In genomic region chr3:107953906-107954305, GRCm38 (mm10) we compare ENCODE assay signal across 17 mouse cellular contexts. TPM values are rescaled to one million over a fixed set of nuclear protein-coding genes. Genes with fewer than 3 reads are reported as not detected.
DNase-seq lines count a peak whose midpoint lies in the region; ATAC-seq lines count a peak whose summit lies in the region.
"Had no signal": no experiment of that assay in that cellular context is flagged by ENCODE, and none has a peak within 500 bp of the region (broad histone marks: within the 10 kb centered on the region; RNA-seq: fewer than 3 reads in every experiment).

No protein-coding gene starts in this region.

- no peak overlapping the region for H3K4me2 ChIP-seq in hindbrain, embryonic 15.5 days
- H3K4me2 ChIP-seq in midbrain, embryonic 13.5 days (replicated peaks), result no peak overlapping the region
- no peak overlapping the region for H3K4me2 ChIP-seq in midbrain, embryonic 15.5 days
- no peak overlapping the region for H3K4me2 ChIP-seq in intestine, embryonic 16.5 days (ENCODE audit: low read depth, low read length)
- H3K4me2 ChIP-seq: limb, embryonic 12.5 days had no signal

- H3K4me1 ChIP-seq in hindbrain, embryonic 15.5 days (replicated peaks), result no peaks in the 10 kb centered on the region
- H3K4me1 ChIP-seq in hindbrain, embryonic 10.5 days (replicated peaks), result peaks cover 8% of the 10 kb centered on the region; the same call in 1 of the 2 replicates
- no peaks in the 10 kb centered on the region for H3K4me1 ChIP-seq in midbrain, embryonic 13.5 days (replicated peaks)
- no peaks in the 10 kb centered on the region for H3K4me1 ChIP-seq in midbrain, embryonic 15.5 days
- H3K4me1 ChIP-seq in intestine, embryonic 16.5 days (ENCODE audit: control insufficient read depth, insufficient read depth, low read length), result peaks cover 5% of the 10 kb centered on the region; the same call in 1 of the 2 replicates
- H3K4me1 ChIP-seq: limb, embryonic 12.5 days had no signal

- H3K4me3 ChIP-seq in hindbrain, embryonic 15.5 days, result no peak overlapping the region
- no peak overlapping the region for H3K4me3 ChIP-seq in hindbrain, embryonic 10.5 days
- no peak overlapping the region for H3K4me3 ChIP-seq in midbrain, embryonic 13.5 days (replicated peaks)
- no peak overlapping the region for H3K4me3 ChIP-seq in midbrain, embryonic 15.5 days
- H3K4me3 ChIP-seq in intestine, embryonic 16.5 days (ENCODE audit: low read length), result no peak overlapping the region
- H3K4me3 ChIP-seq: limb, embryonic 12.5 days had no signal

- no peaks in the 10 kb centered on the region for H3K9me3 ChIP-seq in hindbrain, embryonic 15.5 days
- no peaks in the 10 kb centered on the region for H3K9me3 ChIP-seq in hindbrain, embryonic 10.5 days
- H3K9me3 ChIP-seq in midbrain, embryonic 13.5 days, result no peaks in the 10 kb centered on the region
- no peaks in the 10 kb centered on the region for H3K9me3 ChIP-seq in midbrain, embryonic 15.5 days
- no peaks in the 10 kb centered on the region for H3K9me3 ChIP-seq in intestine, embryonic 16.5 days (ENCODE audit: control insufficient read depth, low read length)
- H3K9me3 ChIP-seq: limb, embryonic 12.5 days had no signal

- no peaks in the 10 kb centered on the region for H3K27me3 ChIP-seq in hindbrain, embryonic 15.5 days
- no peaks in the 10 kb centered on the region for H3K27me3 ChIP-seq in hindbrain, embryonic 10.5 days (ENCODE audit: insufficient read depth, poor library complexity, severe bottlenecking)
- no peaks in the 10 kb centered on the region for H3K27me3 ChIP-seq in midbrain, embryonic 13.5 days
- H3K27me3 ChIP-seq in midbrain, embryonic 15.5 days (replicated peaks), result no peaks in the 10 kb centered on the region
- no peaks in the 10 kb centered on the region for H3K27me3 ChIP-seq in intestine, embryonic 16.5 days (replicated peaks; ENCODE audit: control insufficient read depth, insufficient read depth, low read length)
- H3K27me3 ChIP-seq: CH12.LX; limb, embryonic 12.5 days had no signal

- 77% methylated on average over 5 of the region's 5 CpGs for WGBS in hindbrain, embryonic 15.5 days
- 87% methylated on average over 5 of the region's 5 CpGs for WGBS in hindbrain, embryonic 10.5 days
- WGBS in midbrain, embryonic 13.5 days, result 88% methylated on average over 5 of the region's 5 CpGs
- 82% methylated on average over 5 of the region's 5 CpGs for WGBS in midbrain, embryonic 15.5 days
- WGBS in intestine, embryonic 16.5 days, result 80% methylated on average over 5 of the region's 5 CpGs

- 0 out of 2 replicates have a peak overlapping the region, but pooled peaks have one; percentile 8 for H3K27ac ChIP-seq in hindbrain, embryonic 15.5 days (replicated peaks)
- H3K27ac ChIP-seq in hindbrain, embryonic 10.5 days, result no peak overlapping the region
- H3K27ac ChIP-seq in midbrain, embryonic 13.5 days, result no peak overlapping the region
- no peak overlapping the region for H3K27ac ChIP-seq in midbrain, embryonic 15.5 days
- H3K27ac ChIP-seq in intestine, embryonic 16.5 days (ENCODE audit: low read length), result no peak overlapping the region
- H3K27ac ChIP-seq: limb, embryonic 12.5 days; liver, embryonic 14.5 days had no signal

- peak; percentile 82 for DNase-seq in adrenal gland, adult 2 months
- no peak for DNase-seq in adrenal gland, adult 18-20 months (ENCODE audit: low spot score in 2 of 2)
- no peak for DNase-seq in hindbrain, embryonic 10.5 days (ENCODE audit: low spot score)
- DNase-seq in gastrocnemius, adult 18-20 months (ENCODE audit: low spot score), result no peak

- no peaks in the 10 kb centered on the region for H3K36me3 ChIP-seq in hindbrain, embryonic 15.5 days
- no peaks in the 10 kb centered on the region for H3K36me3 ChIP-seq in hindbrain, embryonic 10.5 days
- H3K36me3 ChIP-seq in midbrain, embryonic 13.5 days, result no peaks in the 10 kb centered on the region
- H3K36me3 ChIP-seq in midbrain, embryonic 15.5 days (replicated peaks), result no peaks in the 10 kb centered on the region
- no peaks in the 10 kb centered on the region for H3K36me3 ChIP-seq in intestine, embryonic 16.5 days (ENCODE audit: control insufficient read depth, insufficient read depth, low read length)
- H3K36me3 ChIP-seq: limb, embryonic 12.5 days had no signal

- peak; percentile 31; the same call in 1 of the 2 replicates for ATAC-seq in hindbrain, embryonic 15.5 days (ENCODE audit: low FRiP score, low read depth)
- 0 out of 2 replicates have a peak, but pooled peaks have one; percentile 30 for ATAC-seq in midbrain, embryonic 13.5 days
- no peak for ATAC-seq in midbrain, embryonic 15.5 days (replicated peaks)
- ATAC-seq in intestine, embryonic 16.5 days, result 0 out of 2 replicates have a peak, but pooled peaks have one; percentile 19

- H3K9ac ChIP-seq in hindbrain, embryonic 15.5 days, result no peak overlapping the region
- no peak overlapping the region for H3K9ac ChIP-seq in midbrain, embryonic 13.5 days (replicated peaks)
- no peak overlapping the region for H3K9ac ChIP-seq in midbrain, embryonic 15.5 days
- H3K9ac ChIP-seq in intestine, embryonic 16.5 days (ENCODE audit: low read depth, low read length), result no peak overlapping the region
- H3K9ac ChIP-seq: limb, embryonic 12.5 days; liver, embryonic 14.5 days had no signal

RNA-seq across cellular contexts. Expression of gene Gstm6, which starts 10.4 kb away (rescaled TPM):
- 1 to 10 TPM; 6.1 to 6.5 TPM for total RNA-seq in adrenal gland, adult 2 months (2021)
- polyA plus RNA-seq in adrenal gland, adult 2 months (2012; rRNA removed), result 0.90 and 1.0 TPM in 2 replicates
- 1 to 10 TPM; 6.1 to 8.0 TPM for total RNA-seq in adrenal gland, adult 18-20 months (2021)
- 7.9 and 8.9 TPM in 2 replicates for polyA plus RNA-seq in hindbrain, embryonic 15.5 days (2015; fragmentation: Nextera tagmentation; extraction: Ambion mirVana)
- 10.8 and 10.9 TPM in 2 replicates for polyA plus RNA-seq in hindbrain, embryonic 10.5 days (2016; fragmentation: Nextera tagmentation; extraction: Ambion mirVana)
- 14.5 and 17.3 TPM in 2 replicates for polyA plus RNA-seq in midbrain, embryonic 13.5 days (2015; fragmentation: Nextera tagmentation; extraction: Ambion mirVana)
- 17.5 and 18.9 TPM in 2 replicates for polyA plus RNA-seq in midbrain, embryonic 15.5 days (2015; fragmentation: Nextera tagmentation; extraction: Ambion mirVana)
- 17.9 and 22.0 TPM in 2 replicates for polyA plus RNA-seq in intestine, embryonic 16.5 days (2015; fragmentation: Nextera tagmentation; extraction: Ambion mirVana)
- under 1 TPM; 0.45 to 0.46 TPM for total RNA-seq in gastrocnemius, adult 18-20 months (2021)
- total RNA-seq: granulocyte monocyte progenitor cell, adult 5-6 weeks; hematopoietic stem cell, adult 5-6 weeks; megakaryocyte-erythroid progenitor cell, adult 5-6 weeks had no signal

RNA-seq across cellular contexts. Expression of gene Gstm3, which starts 15.2 kb away (rescaled TPM):
- total RNA-seq in adrenal gland, adult 2 months (2021), result not detected
- polyA plus RNA-seq in adrenal gland, adult 2 months (2012; rRNA removed), result 0.58 and 0.62 TPM in 2 replicates
- total RNA-seq in adrenal gland, adult 18-20 months (2021), result under 1 TPM in 1 of 2 experiments, not detected in 1; 0.33 TPM
- polyA plus RNA-seq in hindbrain, embryonic 15.5 days (2015; fragmentation: Nextera tagmentation; extraction: Ambion mirVana), result 0.12 TPM in 2 replicates
- not detected in 2 replicates for polyA plus RNA-seq in hindbrain, embryonic 10.5 days (2016; fragmentation: Nextera tagmentation; extraction: Ambion mirVana)
- 0.26 TPM in 1 of 2 replicates, not detected in the other for polyA plus RNA-seq in midbrain, embryonic 13.5 days (2015; fragmentation: Nextera tagmentation; extraction: Ambion mirVana)
- polyA plus RNA-seq in midbrain, embryonic 15.5 days (2015; fragmentation: Nextera tagmentation; extraction: Ambion mirVana), result 0.25 TPM in 1 of 2 replicates, not detected in the other
- 160 and 183 TPM in 2 replicates for polyA plus RNA-seq in intestine, embryonic 16.5 days (2015; fragmentation: Nextera tagmentation; extraction: Ambion mirVana)
- not detected for total RNA-seq in gastrocnemius, adult 18-20 months (2021)
- total RNA-seq: CH12.LX; granulocyte monocyte progenitor cell, adult 5-6 weeks; hematopoietic stem cell, adult 5-6 weeks; layer of hippocampus, adult 18-20 months; left cerebral cortex, adult 18-20 months; megakaryocyte-erythroid progenitor cell, adult 5-6 weeks had no signal
- polyA plus RNA-seq: heart, embryonic 14.5 days; limb, embryonic 12.5 days had no signal

RNA-seq across cellular contexts. Expression of gene Gstm7, which starts 22.3 kb away (rescaled TPM):
- total RNA-seq in adrenal gland, adult 2 months (2021), result 100 to 1,000 TPM; 158 to 186 TPM
- polyA plus RNA-seq in adrenal gland, adult 2 months (2012; rRNA removed), result 44.4 and 51.2 TPM in 2 replicates
- 100 to 1,000 TPM; 143 to 179 TPM for total RNA-seq in adrenal gland, adult 18-20 months (2021)
- polyA plus RNA-seq in hindbrain, embryonic 15.5 days (2015; fragmentation: Nextera tagmentation; extraction: Ambion mirVana), result 48.0 and 52.9 TPM in 2 replicates
- 19.3 and 49.5 TPM in 2 replicates for polyA plus RNA-seq in hindbrain, embryonic 10.5 days (2016; fragmentation: Nextera tagmentation; extraction: Ambion mirVana)
- polyA plus RNA-seq in midbrain, embryonic 13.5 days (2015; fragmentation: Nextera tagmentation; extraction: Ambion mirVana), result 100 and 107 TPM in 2 replicates
- polyA plus RNA-seq in midbrain, embryonic 15.5 days (2015; fragmentation: Nextera tagmentation; extraction: Ambion mirVana), result 63.6 and 73.0 TPM in 2 replicates
- 32.2 and 32.7 TPM in 2 replicates for polyA plus RNA-seq in intestine, embryonic 16.5 days (2015; fragmentation: Nextera tagmentation; extraction: Ambion mirVana)
- total RNA-seq in gastrocnemius, adult 18-20 months (2021), result 10 to 100 TPM; 12.8 to 14.7 TPM
- total RNA-seq: CH12.LX had no signal

RNA-seq across cellular contexts. Expression of gene Gstm2, which starts 32.3 kb away (rescaled TPM):
- 100 to 1,000 TPM; 231 to 239 TPM for total RNA-seq in adrenal gland, adult 2 months (2021)
- 133 and 141 TPM in 2 replicates for polyA plus RNA-seq in adrenal gland, adult 2 months (2012; rRNA removed)
- total RNA-seq in adrenal gland, adult 18-20 months (2021), result 100 to 1,000 TPM; 211 to 280 TPM
- polyA plus RNA-seq in hindbrain, embryonic 15.5 days (2015; fragmentation: Nextera tagmentation; extraction: Ambion mirVana), result 10.9 and 11.4 TPM in 2 replicates
- 20.7 and 25.7 TPM in 2 replicates for polyA plus RNA-seq in hindbrain, embryonic 10.5 days (2016; fragmentation: Nextera tagmentation; extraction: Ambion mirVana)
- 6.0 and 6.2 TPM in 2 replicates for polyA plus RNA-seq in midbrain, embryonic 13.5 days (2015; fragmentation: Nextera tagmentation; extraction: Ambion mirVana)
- polyA plus RNA-seq in midbrain, embryonic 15.5 days (2015; fragmentation: Nextera tagmentation; extraction: Ambion mirVana), result 11.0 and 11.5 TPM in 2 replicates
- 207 and 212 TPM in 2 replicates for polyA plus RNA-seq in intestine, embryonic 16.5 days (2015; fragmentation: Nextera tagmentation; extraction: Ambion mirVana)
- 100 to 1,000 TPM in 1 of 2 experiments, 10 to 100 TPM in 1; 95.2 to 129 TPM for total RNA-seq in gastrocnemius, adult 18-20 months (2021)

RNA-seq across cellular contexts. Expression of gene Gstm5, which starts 58.3 kb away (rescaled TPM):
- 10 to 100 TPM; 34.7 to 55.3 TPM for total RNA-seq in adrenal gland, adult 2 months (2021)
- polyA plus RNA-seq in adrenal gland, adult 2 months (2012; rRNA removed), result 11.9 and 12.7 TPM in 2 replicates
- 10 to 100 TPM; 30.0 to 48.3 TPM for total RNA-seq in adrenal gland, adult 18-20 months (2021)
- 248 and 252 TPM in 2 replicates for polyA plus RNA-seq in hindbrain, embryonic 15.5 days (2015; fragmentation: Nextera tagmentation; extraction: Ambion mirVana)
- polyA plus RNA-seq in hindbrain, embryonic 10.5 days (2016; fragmentation: Nextera tagmentation; extraction: Ambion mirVana), result 219 and 233 TPM in 2 replicates
- 236 and 245 TPM in 2 replicates for polyA plus RNA-seq in midbrain, embryonic 13.5 days (2015; fragmentation: Nextera tagmentation; extraction: Ambion mirVana)
- polyA plus RNA-seq in midbrain, embryonic 15.5 days (2015; fragmentation: Nextera tagmentation; extraction: Ambion mirVana), result 214 and 222 TPM in 2 replicates
- polyA plus RNA-seq in intestine, embryonic 16.5 days (2015; fragmentation: Nextera tagmentation; extraction: Ambion mirVana), result 168 and 171 TPM in 2 replicates
- total RNA-seq in gastrocnemius, adult 18-20 months (2021), result 10 to 100 TPM; 86.9 to 93.2 TPM

Comparison
In these comparisons a context has a peak if more than half of its experiments do, and no peak if none do; other contexts are left out.
1. RNA of gene Gstm3, which starts 15.2 kb away (polyA plus RNA-seq): 160 to 183 TPM in intestine, embryonic 16.5 days; 0.58 to 0.62 TPM in adrenal gland, adult 2 months, 0.25 TPM in midbrain, embryonic 15.5 days, 0.12 TPM in hindbrain, embryonic 15.5 days, 0.26 TPM in midbrain, embryonic 13.5 days and not detected in hindbrain, embryonic 10.5 days; every median in the first group is over 10 times any median in the second.